Mouse (Mus musculus): ENCODE data around the gene Gm20388. TPM values are rescaled to one million over a fixed set of nuclear protein-coding genes. Genes with fewer than 3 reads are reported as not detected.
"Not testable (repeated sequence)": the region's sequence is repeated elsewhere in the genome, so short reads cannot be mapped to it uniquely, and the experiment has no call there.

Gene Gm20388
- polyA plus RNA-seq, 1 experiment from 2014 or later: 7.4 TPM

GRCm38 (mm10) chr8:123518667-123519066 is 3608.0 kb downstream of the Gm20388 start, which contains the start of gene Gas8:
Gas8 (plus strand) TSS chr8:123518834.
- no peaks in the 10 kb centered on the region for H3K36me3 ChIP-seq (ENCODE audit: control insufficient read depth, insufficient read depth, low read length)
- H3K27ac ChIP-seq (ENCODE audit: low read length): no peak within 1 kb of the TSS; the same call in 1 of the 2 replicates
- peak within 1 kb of the TSS; percentile 85 for H3K9ac ChIP-seq (ENCODE audit: low read length)
- peak; percentile 97 for ATAC-seq (ENCODE audit: insufficient read depth, low FRiP score)
- no peaks in the 10 kb centered on the region for H3K9me3 ChIP-seq (replicated peaks; ENCODE audit: control insufficient read depth, low read length)
- WGBS: under 1% methylated on average over 20 of the region's 20 CpGs
- H3K27me3 ChIP-seq (ENCODE audit: control insufficient read depth, insufficient read depth, low read length): peaks cover 28% of the 10 kb centered on the region
- H3K4me3 ChIP-seq (replicated peaks; ENCODE audit: low read length): peak within 1 kb of the TSS; percentile 82
- peaks cover 16% of the 10 kb centered on the region for H3K4me1 ChIP-seq (ENCODE audit: control insufficient read depth, insufficient read depth, low read length)
- H3K4me2 ChIP-seq (ENCODE audit: low read depth, low read length): peak within 1 kb of the TSS; percentile 93

DNA sequence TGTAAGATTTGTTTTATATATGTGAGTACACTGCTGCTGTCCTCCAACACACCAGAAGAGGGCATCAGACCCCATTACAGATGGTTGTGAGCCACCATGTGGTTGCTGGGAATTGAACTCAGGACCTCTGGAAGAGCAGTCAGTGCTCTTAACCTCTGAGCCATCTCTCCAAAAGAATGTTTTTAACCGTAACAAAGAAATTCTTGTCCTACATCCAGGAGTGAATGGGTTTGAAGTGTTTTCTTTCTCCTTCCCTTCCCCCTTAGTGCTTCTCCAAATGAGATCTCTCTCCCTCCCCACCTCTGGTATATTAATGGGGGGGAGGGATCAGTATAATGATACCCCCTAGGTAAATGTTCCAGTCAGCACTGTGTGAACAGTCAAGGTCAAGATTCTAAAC is 3609.4 kb downstream of the Gm20388 start:
- not testable (repeated sequence) for H3K9me3 ChIP-seq (replicated peaks; ENCODE audit: control insufficient read depth, low read length); H3K9ac ChIP-seq (ENCODE audit: low read length); ATAC-seq (ENCODE audit: insufficient read depth, low FRiP score); H3K27ac ChIP-seq (ENCODE audit: low read length); H3K36me3 ChIP-seq (ENCODE audit: control insufficient read depth, insufficient read depth, low read length); H3K4me3 ChIP-seq (replicated peaks; ENCODE audit: low read length); H3K4me2 ChIP-seq (ENCODE audit: low read depth, low read length)
- Histone ChIP-seq H3K4me1 (ENCODE audit: control insufficient read depth, insufficient read depth, low read length) (peaks cover 11% of the 10 kb centered on the region), H3K27me3 (ENCODE audit: control insufficient read depth, insufficient read depth, low read length) (peaks cover 15% of the 10 kb centered on the region)
- 92% methylated on average over 1 of the region's 1 CpGs for WGBS

DNA sequence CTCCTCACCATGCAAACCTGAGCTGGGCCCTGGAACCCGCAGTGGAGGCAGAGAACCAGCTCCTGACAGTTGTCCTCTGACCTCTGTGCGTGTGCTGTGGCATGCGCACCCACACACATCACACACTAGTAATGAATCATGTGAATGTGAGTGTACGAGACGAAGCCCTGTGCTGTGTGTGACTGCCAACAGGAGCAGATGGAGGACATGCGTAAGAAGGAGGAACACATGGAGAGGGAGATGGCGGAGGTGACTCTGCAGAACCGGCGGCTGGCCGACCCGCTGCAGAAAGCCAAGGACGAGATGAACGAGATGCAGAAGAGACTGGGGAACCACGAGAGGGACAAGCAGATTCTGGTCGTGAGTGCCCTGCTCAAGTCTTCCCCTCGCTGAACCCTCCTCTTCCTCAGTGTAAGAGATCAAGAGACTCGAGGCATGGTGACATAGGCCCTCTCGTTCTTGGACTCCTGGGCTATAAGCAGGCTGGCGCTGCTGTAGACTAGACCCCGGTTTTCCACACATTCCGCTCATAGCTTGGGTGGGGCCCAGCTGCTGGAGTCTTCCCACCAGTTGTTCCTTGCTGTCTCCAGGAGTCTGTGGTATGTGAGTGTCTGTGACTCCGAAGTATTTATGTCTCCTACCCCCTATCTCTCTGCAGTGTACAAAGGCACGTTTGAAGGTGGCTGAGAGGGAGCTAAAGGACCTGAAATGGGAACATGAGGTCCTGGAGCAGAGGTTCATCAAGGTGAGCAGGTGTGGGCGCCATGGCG is 3617.3 kb downstream of the Gm20388 start:
- Histone ChIP-seq H3K4me1 (ENCODE audit: control insufficient read depth, insufficient read depth, low read length) (no peaks in the 10 kb centered on the region), H3K4me2 (ENCODE audit: low read depth, low read length) (no peak overlapping the region), H3K27ac (ENCODE audit: low read length) (no peak overlapping the region), H3K4me3 (replicated peaks; ENCODE audit: low read length) (no peak overlapping the region), H3K27me3 (ENCODE audit: control insufficient read depth, insufficient read depth, low read length) (no peaks in the 10 kb centered on the region), H3K9ac (ENCODE audit: low read length) (no peak overlapping the region), H3K36me3 (ENCODE audit: control insufficient read depth, insufficient read depth, low read length) (peaks cover 44% of the 10 kb centered on the region; the same call in 1 of the 2 replicates), H3K9me3 (replicated peaks; ENCODE audit: control insufficient read depth, low read length) (no peaks in the 10 kb centered on the region)
- WGBS: 87% methylated on average over 25 of the region's 25 CpGs
- ATAC-seq (ENCODE audit: insufficient read depth, low FRiP score): no peak

- no peaks in the 10 kb centered on the region for H3K9me3 ChIP-seq (replicated peaks; ENCODE audit: control insufficient read depth, low read length)
- 0 out of 2 replicates have a peak, but pooled peaks cover 16% of the 10 kb centered on the region for H3K36me3 ChIP-seq (ENCODE audit: control insufficient read depth, insufficient read depth, low read length)
- 91% methylated on average over 9 of the region's 9 CpGs for WGBS
- no peak overlapping the region for H3K4me3 ChIP-seq (replicated peaks; ENCODE audit: low read length)
- no peaks in the 10 kb centered on the region for H3K27me3 ChIP-seq (ENCODE audit: control insufficient read depth, insufficient read depth, low read length)
- no peaks in the 10 kb centered on the region for H3K4me1 ChIP-seq (ENCODE audit: control insufficient read depth, insufficient read depth, low read length)
- H3K27ac ChIP-seq (ENCODE audit: low read length): no peak overlapping the region
- H3K4me2 ChIP-seq (ENCODE audit: low read depth, low read length): no peak overlapping the region
- no peak overlapping the region for H3K9ac ChIP-seq (ENCODE audit: low read length)
- peak; percentile 25; the same call in 1 of the 2 replicates for ATAC-seq (ENCODE audit: insufficient read depth, low FRiP score)
These were observed 3625.8 kb downstream of the Gm20388 start for GRCm38 (mm10) chr8:123536242-123536989.

- Histone ChIP-seq H3K9me3 (replicated peaks; ENCODE audit: control insufficient read depth, low read length) (no peaks in the 10 kb centered on the region), H3K4me1 (ENCODE audit: control insufficient read depth, insufficient read depth, low read length) (no peaks in the 10 kb centered on the region), H3K27me3 (ENCODE audit: control insufficient read depth, insufficient read depth, low read length) (no peaks in the 10 kb centered on the region), H3K27ac (ENCODE audit: low read length) (no peak overlapping the region), H3K36me3 (ENCODE audit: control insufficient read depth, insufficient read depth, low read length) (0 out of 2 replicates have a peak, but pooled peaks cover 11% of the 10 kb centered on the region), H3K4me2 (ENCODE audit: low read depth, low read length) (no peak overlapping the region), H3K9ac (ENCODE audit: low read length) (no peak overlapping the region), H3K4me3 (replicated peaks; ENCODE audit: low read length) (no peak overlapping the region)
- ATAC-seq (ENCODE audit: insufficient read depth, low FRiP score): no peak
- 34% methylated on average over 10 of the region's 10 CpGs for WGBS
These were observed 3626.3 kb downstream of the Gm20388 start for GRCm38 (mm10) chr8:123536990-123537380.

- H3K27me3 ChIP-seq (ENCODE audit: control insufficient read depth, insufficient read depth, low read length); H3K4me2 ChIP-seq (ENCODE audit: low read depth, low read length); H3K4me1 ChIP-seq (ENCODE audit: control insufficient read depth, insufficient read depth, low read length); H3K9me3 ChIP-seq (replicated peaks; ENCODE audit: control insufficient read depth, low read length); ATAC-seq (ENCODE audit: insufficient read depth, low FRiP score); H3K4me3 ChIP-seq (replicated peaks; ENCODE audit: low read length); H3K9ac ChIP-seq (ENCODE audit: low read length); H3K36me3 ChIP-seq (ENCODE audit: control insufficient read depth, insufficient read depth, low read length); H3K27ac ChIP-seq (ENCODE audit: low read length): not testable (repeated sequence)
- WGBS: 76% methylated on average over 3 of the region's 14 CpGs
These were observed 3627.0 kb downstream of the Gm20388 start for GRCm38 (mm10) chr8:123537641-123538040.

GRCm38 (mm10) chr8:123564221-123564620 is 3653.6 kb downstream of the Gm20388 start:
- not testable (repeated sequence) for H3K36me3 ChIP-seq (ENCODE audit: control insufficient read depth, insufficient read depth, low read length); H3K9ac ChIP-seq (ENCODE audit: low read length); ATAC-seq (ENCODE audit: insufficient read depth, low FRiP score); H3K4me3 ChIP-seq (replicated peaks; ENCODE audit: low read length); H3K9me3 ChIP-seq (replicated peaks; ENCODE audit: control insufficient read depth, low read length); H3K4me2 ChIP-seq (ENCODE audit: low read depth, low read length); H3K4me1 ChIP-seq (ENCODE audit: control insufficient read depth, insufficient read depth, low read length); H3K27me3 ChIP-seq (ENCODE audit: control insufficient read depth, insufficient read depth, low read length); H3K27ac ChIP-seq (ENCODE audit: low read length)
- WGBS: 0% methylated on average over 9 of the region's 45 CpGs

DNA sequence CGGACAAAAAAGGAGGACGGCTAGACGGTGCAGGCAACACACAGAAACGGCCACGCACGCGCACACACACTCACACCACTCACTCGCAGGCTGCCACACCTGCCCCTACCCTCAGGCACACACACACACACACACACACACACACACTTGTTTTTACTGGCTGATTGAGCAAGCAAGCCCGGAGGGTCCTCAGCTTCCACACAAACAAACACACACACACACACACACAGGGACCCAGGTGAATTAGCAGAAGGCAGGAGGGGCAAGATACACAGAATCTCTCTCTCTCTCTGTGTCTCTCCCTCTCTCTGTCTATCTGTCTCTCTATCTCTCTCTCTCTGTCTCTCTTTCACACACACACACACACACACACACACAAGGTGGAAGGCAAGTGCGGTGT is 3664.7 kb downstream of the Gm20388 start:
- H3K27me3 ChIP-seq (ENCODE audit: control insufficient read depth, insufficient read depth, low read length); H3K4me1 ChIP-seq (ENCODE audit: control insufficient read depth, insufficient read depth, low read length); H3K9ac ChIP-seq (ENCODE audit: low read length); H3K27ac ChIP-seq (ENCODE audit: low read length); H3K36me3 ChIP-seq (ENCODE audit: control insufficient read depth, insufficient read depth, low read length); ATAC-seq (ENCODE audit: insufficient read depth, low FRiP score); H3K4me2 ChIP-seq (ENCODE audit: low read depth, low read length); H3K4me3 ChIP-seq (replicated peaks; ENCODE audit: low read length); H3K9me3 ChIP-seq (replicated peaks; ENCODE audit: control insufficient read depth, low read length): not testable (repeated sequence)
- WGBS: 69% methylated on average over 2 of the region's 10 CpGs

DNA sequence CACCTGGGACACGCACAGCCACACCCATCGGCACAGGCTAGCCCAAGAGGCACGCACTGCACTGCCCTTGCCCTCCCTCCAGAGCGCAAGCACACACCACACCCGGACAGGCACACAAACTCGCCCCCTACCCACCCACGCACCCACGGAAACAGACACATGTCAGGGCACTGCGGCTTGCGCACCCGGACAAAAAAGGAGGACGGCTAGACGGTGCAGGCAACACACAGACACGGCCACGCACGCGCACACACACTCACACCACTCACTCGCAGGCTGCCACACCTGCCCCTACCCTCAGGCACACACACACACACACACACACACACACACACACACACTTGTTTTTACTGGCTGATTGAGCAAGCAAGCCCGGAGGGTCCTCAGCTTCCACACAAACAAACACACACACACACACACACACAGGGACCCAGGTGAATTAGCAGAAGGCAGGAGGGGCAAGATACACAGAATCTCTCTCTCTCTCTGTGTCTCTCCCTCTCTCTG is 3690.1 kb downstream of the Gm20388 start:
- H3K27me3 ChIP-seq (ENCODE audit: control insufficient read depth, insufficient read depth, low read length); H3K9ac ChIP-seq (ENCODE audit: low read length); H3K27ac ChIP-seq (ENCODE audit: low read length); H3K9me3 ChIP-seq (replicated peaks; ENCODE audit: control insufficient read depth, low read length); H3K4me2 ChIP-seq (ENCODE audit: low read depth, low read length); H3K36me3 ChIP-seq (ENCODE audit: control insufficient read depth, insufficient read depth, low read length); H3K4me1 ChIP-seq (ENCODE audit: control insufficient read depth, insufficient read depth, low read length); H3K4me3 ChIP-seq (replicated peaks; ENCODE audit: low read length); ATAC-seq (ENCODE audit: insufficient read depth, low FRiP score): not testable (repeated sequence)
- WGBS: 66% methylated on average over 13 of the region's 19 CpGs
